Mouse (Mus musculus) heart, postnatal 10 days (tissue): ENCODE data around the gene Golga1. TPM values are rescaled to one million over a fixed set of nuclear protein-coding genes. Genes with fewer than 3 reads are reported as not detected.

Source experiments
- DNase-seq, 2 experiments: peaks; one replicate each; pipeline ENCODE4 v3.0.0; 2021
- intact Hi-C: fragments of 180-260 bp; cut with DNase I; formaldehyde crosslinking; loops from one replicate; pipeline ENCODE4 v1.15.1; 2025
- total RNA-seq, 2 experiments: library from RNA; stranded (reverse); gene quantifications; 2 replicates each; pipeline ENCODE4 v1.2.3; 2021

The Golga1 gene
- total RNA-seq, 2 experiments from 2014 or later = 21.0 to 22.5 TPM

- intact Hi-C loops = no loop called here
These were observed 56.9 kb downstream of the Golga1 start for GRCm38 (mm10) chr2:39008350-39008851.

GRCm38 (mm10) chr2:39007865-39008264 is 57.5 kb downstream of the Golga1 start:
- DNase-seq = peak; percentile 96 to 97
- intact Hi-C loops = no loop called here

More at GRCm38 (mm10) chr2:39008350-39008851, 56.9 kb downstream of the Golga1 start:
- no peak for DNase-seq

- no peak for DNase-seq
- intact Hi-C loops = no loop called here
These were observed 59.1 kb downstream of the Golga1 start for GRCm38 (mm10) chr2:39006149-39006730.

GRCm38 (mm10) chr2:39005574-39006079 is 59.7 kb downstream of the Golga1 start, which contains the start of gene Rpl35:
TSS of gene Rpl35 (minus strand) at chr2:39005624.
- peak in 1 of 2 experiments; percentile 48 for DNase-seq
- intact Hi-C loops = no loop called here

GRCm38 (mm10) chr2:39004880-39005435 is 60.4 kb downstream of the Golga1 start, which contains the start of gene Arpc5l:
TSS of gene Arpc5l (plus strand) at chr2:39005348.
- DNase-seq = peak; percentile 94 to 95
- intact Hi-C loops = no loop called here

GRCm38 (mm10) chr2:39004372-39004771 is 61.0 kb downstream of the Golga1 start:
- intact Hi-C loops = no loop called here
- DNase-seq = peak in 1 of 2 experiments; percentile 56

GRCm38 (mm10) chr2:39003512-39003911 is 61.8 kb downstream of the Golga1 start:
- DNase-seq = no peak
- intact Hi-C loops = no loop called here

GRCm38 (mm10) chr2:39003106-39003505 is 62.2 kb downstream of the Golga1 start:
- no peak for DNase-seq
- intact Hi-C loops = no loop called here

GRCm38 (mm10) chr2:39001866-39002265 is 63.5 kb downstream of the Golga1 start:
- intact Hi-C loops = no loop called here
- no peak for DNase-seq

- DNase-seq = no peak
- intact Hi-C loops = no loop called here
These were observed 64.8 kb downstream of the Golga1 start for GRCm38 (mm10) chr2:39000587-39000919.

- intact Hi-C loops = loop anchor here (5.0 kb wide), 1 partner anchor 203 kb away; no protein-coding TSS in a partner anchor
- DNase-seq = no peak
These were observed 65.3 kb downstream of the Golga1 start for GRCm38 (mm10) chr2:38999910-39000586.

- DNase-seq = no peak
- intact Hi-C loops = loop anchor here (5.0 kb wide), 1 partner anchor 202 kb away; no protein-coding TSS in a partner anchor
These were observed 66.0 kb downstream of the Golga1 start for GRCm38 (mm10) chr2:38999381-38999780.

- intact Hi-C loops = loop anchor here (1.0 to 5.0 kb wide), 2 partner anchors 70 to 200 kb away; partner anchors contain the start of gene Nr6a1
- peak; percentile 90 to 93 for DNase-seq
These were observed 67.7 kb downstream of the Golga1 start, which contains the start of gene Wdr38 for GRCm38 (mm10) chr2:38997386-38998374. TSS of gene Wdr38 (plus strand) at chr2:38997476.

GRCm38 (mm10) chr2:38992452-38992851 is 72.9 kb downstream of the Golga1 start:
- intact Hi-C loops = no loop called here
- DNase-seq = no peak

GRCm38 (mm10) chr2:38992004-38992403 is 73.3 kb downstream of the Golga1 start:
- intact Hi-C loops = no loop called here
- no peak for DNase-seq

GRCm38 (mm10) chr2:38988929-38989328 is 76.4 kb downstream of the Golga1 start:
- DNase-seq = no peak
- intact Hi-C loops = no loop called here

- no peak for DNase-seq
- intact Hi-C loops = no loop called here
These were observed 77.4 kb downstream of the Golga1 start for GRCm38 (mm10) chr2:38987803-38988510.

GRCm38 (mm10) chr2:38987371-38987770 is 78.0 kb downstream of the Golga1 start:
- no peak for DNase-seq
- intact Hi-C loops = no loop called here

GRCm38 (mm10) chr2:38986580-38986979 is 78.8 kb downstream of the Golga1 start:
- peak; percentile 77 to 79 for DNase-seq
- intact Hi-C loops = no loop called here
